Mouse (Mus musculus) embryonic facial prominence, embryonic 11.5 days (tissue): ENCODE measurements around the gene Erc2. TPM values are rescaled to one million over a fixed set of nuclear protein-coding genes. Genes with fewer than 3 reads are reported as not detected.

ENCODE experiments used
- ATAC-seq: fragments of 200-750 bp; cut with Nextera tagmentation; replicated peaks from 2 replicates; pipeline ENCODE4 v1.8.0; 2017; ENCODE audit warnings: low read depth; ENCODE audit not compliant: insufficient number of reproducible peaks, low FRiP score, low TSS enrichment
- DNase-seq: peaks from one replicate; pipeline ENCODE4 v3.0.0-alpha.2; 2015; ENCODE audit warnings: low spot score
- H3K27ac ChIP-seq: fragments of 300-500 bp; sonication (generic); replicated peaks from 2 replicates; pipeline ENCODE4 v1.5.1; 2014; ENCODE audit warnings: mild to moderate bottlenecking, low read depth, low read length, control low read depth
- H3K27me3 ChIP-seq: fragments of 300-500 bp; sonication (generic); 2 replicates; pipeline ENCODE4 v1.6.1; 2014; ENCODE audit warnings: mild to moderate bottlenecking, low read length, moderate library complexity, mixed read lengths; ENCODE audit not compliant: control insufficient read depth, insufficient read depth
- H3K36me3 ChIP-seq: fragments of 300-500 bp; sonication (generic); replicated peaks from 2 replicates; pipeline ENCODE4 v1.6.1; 2014; ENCODE audit warnings: low read depth, mild to moderate bottlenecking, low read length, moderate library complexity, mixed read lengths; ENCODE audit not compliant: control insufficient read depth, insufficient read depth
- H3K4me1 ChIP-seq: fragments of 300-500 bp; sonication (generic); 2 replicates; pipeline ENCODE4 v1.6.1; 2014; ENCODE audit warnings: low read length, mixed read lengths; ENCODE audit not compliant: control insufficient read depth, insufficient read depth
- H3K4me2 ChIP-seq: fragments of 300-500 bp; sonication (generic); 2 replicates; pipeline ENCODE4 v1.6.1; 2014; ENCODE audit warnings: low read depth, mild to moderate bottlenecking, control low read depth, low read length, moderate library complexity
- H3K4me3 ChIP-seq: fragments of 300-500 bp; sonication (generic); 2 replicates; pipeline ENCODE4 v1.5.1; 2014; ENCODE audit warnings: low read depth, low read length, control low read depth
- H3K9ac ChIP-seq: fragments of 300-500 bp; sonication (generic); replicated peaks from 2 replicates; pipeline ENCODE4 v1.6.1; 2014; ENCODE audit warnings: mild to moderate bottlenecking, control low read depth, low read length
- H3K9me3 ChIP-seq: fragments of 300-500 bp; sonication (generic); replicated peaks from 2 replicates; pipeline ENCODE4 v1.6.1; 2016; ENCODE audit warnings: mild to moderate bottlenecking, low read length, inconsistent platforms, mixed read lengths; ENCODE audit not compliant: control insufficient read depth
- WGBS: fragments of 180-500 bp; shearing (Covaris S2); extraction: QIAGEN DNeasy Blood & Tissue Kit; methylation state at CpG from one replicate; pipeline ENCODE4 v1.1.7; 2014; 5-methylcytosine and 5-hydroxymethylcytosine counted together
- polyA plus RNA-seq: library from polyadenylated mRNA; unstranded; fragments of >200 nt; fragmentation: Nextera tagmentation; extraction: Ambion mirVana; gene quantifications from 2 replicates; pipeline ENCODE4 v1.2.1, GENCODE M21; 2014

The Erc2 gene
- polyA plus RNA-seq, 1 experiment from 2014 or later = 5.2 TPM

GRCm38 (mm10) chr14:27754340-27754739 lies 132.1 kb downstream of the Erc2 start:
- H3K9me3 ChIP-seq = no peaks in the 10 kb centered on the region
- no peaks in the 10 kb centered on the region for H3K27me3 ChIP-seq
- no peak overlapping the region for H3K27ac ChIP-seq
- no peaks in the 10 kb centered on the region for H3K4me1 ChIP-seq
- DNase-seq = no peak
- H3K9ac ChIP-seq = no peak overlapping the region
- H3K4me3 ChIP-seq = no peak overlapping the region
- H3K4me2 ChIP-seq = no peak overlapping the region
- no peaks in the 10 kb centered on the region for H3K36me3 ChIP-seq
- WGBS = 83% methylated on average over 1 of the region's 1 CpGs
- ATAC-seq = no peak

- Histone ChIP-seq H3K4me2 (no peak overlapping the region), H3K27me3 (no peaks in the 10 kb centered on the region), H3K36me3 (no peaks in the 10 kb centered on the region), H3K9me3 (no peaks in the 10 kb centered on the region), H3K4me3 (no peak overlapping the region), H3K27ac (no peak overlapping the region), H3K4me1 (no peaks in the 10 kb centered on the region), H3K9ac (no peak overlapping the region)
- ATAC-seq (no peak), DNase-seq (no peak)
- 87% methylated on average over 5 of the region's 5 CpGs for WGBS
Observed at GRCm38 (mm10) chr14:27756901-27757300, 134.7 kb downstream of the Erc2 start.

- ATAC-seq = no peak
Observed at GRCm38 (mm10) chr14:27758230-27758629, 136.0 kb downstream of the Erc2 start.

DNA sequence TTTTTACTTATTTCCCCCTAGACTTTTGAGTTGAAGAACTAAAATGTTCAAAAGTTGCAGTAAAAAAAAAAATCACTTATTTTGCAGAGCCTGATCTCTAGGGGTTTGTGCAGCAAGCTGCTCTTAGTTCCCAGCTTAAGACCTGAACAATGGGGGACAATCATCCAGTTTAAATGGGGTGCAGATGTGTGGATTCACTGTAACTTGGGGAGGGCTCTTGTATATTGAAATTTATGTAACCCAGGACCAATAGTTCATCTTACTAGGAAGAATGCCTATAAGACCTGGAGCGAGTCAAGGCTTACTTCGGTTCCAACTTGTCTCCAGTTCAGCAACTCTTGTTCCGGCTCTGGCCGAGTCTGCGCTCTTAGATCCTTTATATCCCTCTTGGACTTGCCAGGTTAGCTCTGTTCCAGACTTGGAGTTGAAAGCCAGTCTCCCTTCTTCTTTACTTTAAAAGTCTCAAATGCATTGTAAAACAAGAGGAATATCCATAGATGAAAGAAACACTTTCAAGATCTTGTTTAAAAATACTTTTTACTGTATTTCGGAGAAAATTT lies 136.9 kb downstream of the Erc2 start:
- no peak overlapping the region for H3K4me2 ChIP-seq
- no peaks in the 10 kb centered on the region for H3K9me3 ChIP-seq
- DNase-seq (no peak), ATAC-seq (no peak)
- no peaks in the 10 kb centered on the region for H3K4me1 ChIP-seq
- WGBS = 91% methylated on average over 6 of the region's 6 CpGs
- no peaks in the 10 kb centered on the region for H3K27me3 ChIP-seq
- H3K36me3 ChIP-seq = no peaks in the 10 kb centered on the region
- no peak overlapping the region for H3K27ac ChIP-seq
- H3K9ac ChIP-seq = no peak overlapping the region
- H3K4me3 ChIP-seq = no peak overlapping the region

More at GRCm38 (mm10) chr14:27758230-27758629, 136.0 kb downstream of the Erc2 start:
- Histone ChIP-seq H3K9ac (no peak overlapping the region), H3K27ac (no peak overlapping the region), H3K27me3 (no peaks in the 10 kb centered on the region), H3K4me1 (no peaks in the 10 kb centered on the region), H3K4me2 (no peak overlapping the region), H3K9me3 (no peaks in the 10 kb centered on the region), H3K36me3 (no peaks in the 10 kb centered on the region), H3K4me3 (no peak overlapping the region)
- WGBS = 80% methylated on average over 1 of the region's 1 CpGs
- DNase-seq = peak; percentile 30

- Histone ChIP-seq H3K4me1 (no peaks in the 10 kb centered on the region), H3K4me3 (no peak overlapping the region), H3K4me2 (no peak overlapping the region), H3K9me3 (no peaks in the 10 kb centered on the region), H3K36me3 (no peaks in the 10 kb centered on the region), H3K27me3 (no peaks in the 10 kb centered on the region), H3K9ac (no peak overlapping the region), H3K27ac (no peak overlapping the region)
- DNase-seq = peak; percentile 36
- ATAC-seq = no peak
- 61% methylated on average over 9 of the region's 9 CpGs for WGBS
Observed at GRCm38 (mm10) chr14:27759982-27760381, 137.8 kb downstream of the Erc2 start.

GRCm38 (mm10) chr14:27775367-27775766 lies 153.1 kb downstream of the Erc2 start:
- Histone ChIP-seq H3K27ac (no peak overlapping the region), H3K4me3 (no peak overlapping the region), H3K4me1 (no peaks in the 10 kb centered on the region), H3K4me2 (no peak overlapping the region), H3K27me3 (no peaks in the 10 kb centered on the region), H3K9ac (no peak overlapping the region), H3K9me3 (no peaks in the 10 kb centered on the region), H3K36me3 (no peaks in the 10 kb centered on the region)
- WGBS = 66% methylated on average over 5 of the region's 5 CpGs
- no peak for ATAC-seq
- no peak for DNase-seq

GRCm38 (mm10) chr14:27778503-27778902 lies 156.3 kb downstream of the Erc2 start:
- Histone ChIP-seq H3K27me3 (no peaks in the 10 kb centered on the region), H3K27ac (no peak overlapping the region), H3K4me3 (no peak overlapping the region), H3K9me3 (no peaks in the 10 kb centered on the region), H3K4me1 (no peaks in the 10 kb centered on the region), H3K9ac (no peak overlapping the region), H3K4me2 (no peak overlapping the region), H3K36me3 (no peaks in the 10 kb centered on the region)
- DNase-seq (no peak), ATAC-seq (no peak)
- 80% methylated on average over 8 of the region's 8 CpGs for whole genome bisulfite sequencing

DNA sequence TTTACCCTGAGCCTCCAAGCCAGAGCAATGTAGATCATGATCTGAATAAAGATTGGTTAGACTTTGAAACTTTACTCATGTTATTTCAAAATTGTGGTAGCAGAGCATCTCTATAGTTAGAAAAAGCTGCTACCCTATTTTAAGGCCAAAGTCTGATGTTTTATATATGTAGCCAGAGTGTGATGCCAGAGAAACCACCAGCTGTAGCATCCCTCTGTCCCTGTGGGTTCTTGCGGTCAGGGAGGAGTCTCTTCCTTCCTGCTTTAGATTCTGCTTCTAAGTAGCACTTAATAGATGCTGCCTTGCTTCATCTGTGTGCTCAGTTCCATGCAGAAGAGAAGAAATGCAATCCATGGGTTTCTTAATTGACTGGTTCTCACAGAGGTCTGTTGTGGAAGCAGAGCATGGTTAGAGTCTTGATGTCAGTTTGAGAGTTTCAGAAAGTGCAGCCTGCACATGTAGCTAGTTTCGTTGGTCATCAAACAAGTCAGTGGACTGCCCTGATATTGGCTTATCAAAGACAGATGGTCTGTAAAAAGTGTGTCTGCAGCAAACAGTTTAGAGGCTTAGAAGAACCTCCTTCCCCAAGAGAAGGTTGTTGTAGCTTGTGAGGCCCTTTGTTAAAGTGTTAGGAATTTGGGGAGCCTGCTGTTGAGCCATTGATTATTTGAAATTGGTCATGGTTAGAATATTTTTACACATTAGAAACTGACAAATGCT lies 156.9 kb downstream of the Erc2 start:
- H3K4me1 ChIP-seq = no peaks in the 10 kb centered on the region
- no peak overlapping the region for H3K27ac ChIP-seq
- ATAC-seq (no peak), DNase-seq (no peak)
- H3K4me2 ChIP-seq = no peak overlapping the region
- H3K9me3 ChIP-seq = no peaks in the 10 kb centered on the region
- 63% methylated on average over 2 of the region's 2 CpGs for WGBS
- no peaks in the 10 kb centered on the region for H3K36me3 ChIP-seq
- no peaks in the 10 kb centered on the region for H3K27me3 ChIP-seq
- H3K4me3 ChIP-seq = no peak overlapping the region
- H3K9ac ChIP-seq = no peak overlapping the region
